Mouse (Mus musculus): ENCODE results near the gene Cabin1.

The Cabin1 gene

DNA sequence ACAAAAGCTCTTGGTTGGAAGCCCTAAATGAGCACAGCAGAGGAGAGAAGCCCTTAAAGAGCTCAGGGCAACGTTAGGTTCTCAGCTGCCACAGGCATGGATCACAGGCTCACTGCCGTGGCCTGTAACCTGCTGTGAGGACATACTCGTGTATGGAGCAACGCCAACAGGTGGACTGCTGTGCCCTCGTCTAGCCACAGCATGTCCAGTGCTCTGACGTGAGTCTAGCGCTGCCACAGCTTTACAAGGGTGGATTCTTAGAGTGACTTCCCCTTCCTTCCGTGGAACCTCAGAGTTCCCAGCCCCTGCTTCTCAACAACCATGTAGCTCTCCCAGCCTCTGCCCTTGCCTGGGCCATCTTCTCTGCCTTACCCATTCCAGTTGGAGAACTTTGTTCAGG is 88.5 kb downstream of the Cabin1 start:
- CTCF ChIA-PET, result no interaction called here

DNA sequence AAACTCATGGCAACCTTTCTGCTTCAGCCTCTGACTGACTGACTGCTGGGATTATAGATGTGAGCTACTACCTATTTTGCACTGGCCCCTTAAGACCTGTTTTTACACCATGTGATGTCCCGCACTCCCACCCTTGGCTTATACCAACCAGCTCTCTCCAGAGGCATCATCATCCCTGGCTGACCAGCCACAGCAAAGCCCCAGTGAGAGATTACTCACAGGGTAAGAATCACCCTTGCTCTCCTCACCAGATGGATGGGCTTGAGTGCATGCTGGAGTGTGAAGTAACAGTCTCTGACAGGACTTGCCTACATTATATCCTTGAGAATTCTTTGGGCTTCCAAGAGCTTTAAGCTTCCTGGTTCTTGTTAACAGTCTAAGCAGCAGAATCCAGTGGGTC is 94.2 kb downstream of the Cabin1 start:
- CTCF ChIA-PET, result interaction anchor here (0.6 kb wide), 1 partner anchor 193 kb away, joined by 3 read pairs; no protein-coding TSS in a partner anchor

DNA sequence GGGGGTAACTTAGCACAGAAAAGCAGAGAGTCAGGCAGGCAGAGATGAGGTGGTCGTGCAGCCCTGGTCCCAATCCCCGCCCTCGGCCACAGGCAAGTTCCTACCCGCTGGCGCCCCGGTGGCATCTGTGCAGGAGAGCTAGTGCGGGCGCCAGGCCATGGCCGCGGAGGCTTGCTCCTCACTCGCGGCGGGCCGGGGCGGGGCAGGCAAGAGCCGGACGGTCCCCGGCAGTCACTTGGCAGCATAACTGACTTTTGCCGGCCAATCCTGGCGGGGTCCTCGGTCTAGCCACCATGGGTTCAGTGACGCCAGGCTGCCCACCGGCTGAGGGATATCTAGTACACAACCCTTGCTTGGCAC is 96.2 kb downstream of the Cabin1 start:
- CTCF ChIA-PET, result no interaction called here

DNA sequence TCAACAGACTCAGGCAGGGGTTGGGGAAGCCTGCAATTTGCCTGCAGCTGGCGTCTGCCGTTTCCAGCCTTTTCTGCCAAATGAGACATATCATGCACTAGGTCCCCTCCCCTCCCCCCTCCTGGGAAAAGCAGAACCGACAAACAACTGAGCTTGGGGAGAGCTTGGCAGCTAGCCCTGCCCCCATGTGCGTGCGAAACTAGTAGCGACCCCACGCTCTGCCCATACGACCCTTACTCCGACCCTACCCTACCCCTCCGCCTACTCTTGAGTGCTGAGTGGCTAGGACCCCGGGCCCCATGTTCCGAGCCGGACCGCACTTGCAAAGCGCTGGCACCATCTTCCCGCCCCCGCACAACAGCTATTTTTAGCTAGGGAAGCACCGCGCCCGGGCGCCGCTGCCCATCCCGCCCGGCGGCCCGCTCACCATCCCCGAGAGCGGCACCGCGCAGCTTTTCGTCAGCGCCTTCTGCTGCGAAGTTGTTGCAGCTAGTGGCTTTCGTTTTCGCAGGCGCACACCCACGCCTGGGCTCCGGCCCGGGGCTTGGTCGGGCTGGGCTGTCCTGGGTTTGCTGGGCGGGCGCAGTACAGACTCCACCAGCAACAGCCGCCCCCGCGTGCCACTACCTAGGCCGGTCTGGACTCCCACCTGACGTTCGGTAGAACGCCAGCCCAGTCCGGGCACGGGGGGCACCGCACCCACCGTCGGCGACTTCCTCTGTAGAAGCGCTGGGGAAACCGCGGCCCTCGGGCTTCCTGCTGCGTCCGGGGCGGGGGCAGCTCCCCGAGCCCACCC is 96.8 kb downstream of the Cabin1 start:
- CTCF ChIA-PET, result no interaction called here

DNA sequence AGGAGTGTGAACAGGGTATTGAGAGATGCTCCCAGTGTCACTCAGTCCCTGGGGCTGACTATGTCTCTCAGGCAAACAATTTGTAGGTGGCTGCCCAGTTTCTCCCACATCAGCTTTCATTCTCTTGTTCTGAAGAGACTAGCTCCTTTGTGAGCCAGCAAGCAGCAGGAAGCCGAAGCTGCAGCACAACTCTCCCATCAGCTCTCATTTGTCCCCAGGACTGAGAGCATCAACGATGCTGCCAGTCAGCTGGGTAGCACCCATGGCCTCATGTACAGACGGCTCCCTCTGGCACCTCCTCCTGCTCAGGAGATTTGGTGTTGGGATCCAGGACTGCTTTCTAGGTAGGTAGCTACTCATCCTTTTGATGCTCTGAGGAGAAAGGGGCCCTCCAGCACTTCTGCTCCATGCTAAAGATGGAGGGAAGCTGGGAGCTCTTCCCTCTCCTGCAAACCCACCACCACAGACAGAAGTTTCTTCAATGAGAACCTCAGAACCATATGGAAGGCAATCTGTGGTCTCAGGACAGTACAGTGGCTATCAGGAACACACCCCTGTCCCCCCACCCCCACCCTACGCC is 97.6 kb downstream of the Cabin1 start:
- CTCF ChIA-PET, result interaction anchor here (0.7 to 1.0 kb wide), 2 partner anchors 34 to 44 kb away, joined by 7 to 26 read pairs; no protein-coding TSS in a partner anchor

DNA sequence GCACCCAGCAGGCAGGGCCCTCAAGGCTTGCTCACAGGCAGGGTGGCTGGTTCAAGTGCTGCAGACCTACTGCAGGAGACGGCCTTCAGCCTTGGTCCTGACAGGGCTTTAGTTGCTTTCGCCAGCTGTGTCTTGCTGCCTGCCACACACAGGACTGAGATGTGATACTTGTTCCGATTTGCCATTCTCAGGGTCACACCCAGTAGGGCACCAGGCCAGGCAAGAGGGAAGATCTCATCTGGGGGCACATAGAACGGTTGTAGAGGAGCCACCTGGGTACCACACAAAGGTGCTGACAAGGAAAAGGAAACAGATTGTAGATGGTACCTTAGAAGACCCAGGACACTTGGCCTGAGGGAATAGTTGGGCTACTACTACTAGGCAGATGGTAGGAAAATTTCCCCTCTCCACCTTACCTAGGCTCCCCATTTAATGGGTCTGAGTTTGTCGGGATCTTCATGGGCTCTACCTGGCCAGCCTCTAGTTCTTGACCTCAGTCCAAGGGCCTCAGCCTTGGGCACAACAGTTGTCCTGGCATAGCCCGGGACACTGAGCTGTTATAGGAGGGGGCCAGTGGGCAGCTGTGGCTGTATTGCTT is 99.4 kb downstream of the Cabin1 start:
- CTCF ChIA-PET, result no interaction called here

DNA sequence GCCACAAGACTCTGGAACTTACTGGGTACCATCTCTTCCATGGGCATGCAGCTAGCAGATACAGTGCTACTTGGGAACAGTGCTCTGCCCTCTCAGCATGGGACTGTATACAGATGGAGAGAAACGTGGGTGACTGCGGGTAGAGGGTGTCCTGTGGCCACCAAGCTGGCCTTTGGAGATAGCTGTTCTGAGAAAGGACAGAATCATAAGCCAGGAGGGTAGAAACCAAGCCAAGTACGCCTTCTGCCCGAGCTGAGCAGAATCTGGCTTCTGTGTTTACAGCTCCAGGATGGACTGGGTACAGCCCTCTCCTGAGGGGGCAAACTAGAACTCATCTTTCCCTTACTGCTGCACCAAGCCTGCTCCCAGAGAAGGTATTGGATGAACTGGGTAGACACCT is 101.6 kb downstream of the Cabin1 start:
- CTCF ChIA-PET, result no interaction called here

DNA sequence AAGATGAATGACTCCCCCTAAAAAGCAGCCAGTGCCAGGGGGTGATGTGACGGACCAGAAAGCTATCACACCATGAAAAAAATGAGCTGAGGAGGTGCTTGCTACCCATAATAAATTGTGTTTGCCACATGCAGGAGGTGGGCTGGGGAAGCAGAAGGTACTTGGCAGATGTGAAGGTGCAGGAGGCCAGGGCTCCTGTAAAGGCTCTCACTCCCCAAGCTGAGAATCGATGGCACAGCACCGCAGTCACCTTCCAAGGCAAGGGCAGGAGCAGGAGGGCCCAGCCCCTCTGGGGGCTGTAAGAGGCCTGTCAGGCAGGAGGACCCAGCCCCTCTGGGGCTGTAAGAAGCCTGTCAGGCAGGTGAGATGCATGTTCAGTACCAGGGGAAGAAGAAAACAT is 102.3 kb downstream of the Cabin1 start:
- CTCF ChIA-PET, result interaction anchor here (0.5 kb wide), 1 partner anchor 417 kb away, joined by 3 read pairs; no protein-coding TSS in a partner anchor

DNA sequence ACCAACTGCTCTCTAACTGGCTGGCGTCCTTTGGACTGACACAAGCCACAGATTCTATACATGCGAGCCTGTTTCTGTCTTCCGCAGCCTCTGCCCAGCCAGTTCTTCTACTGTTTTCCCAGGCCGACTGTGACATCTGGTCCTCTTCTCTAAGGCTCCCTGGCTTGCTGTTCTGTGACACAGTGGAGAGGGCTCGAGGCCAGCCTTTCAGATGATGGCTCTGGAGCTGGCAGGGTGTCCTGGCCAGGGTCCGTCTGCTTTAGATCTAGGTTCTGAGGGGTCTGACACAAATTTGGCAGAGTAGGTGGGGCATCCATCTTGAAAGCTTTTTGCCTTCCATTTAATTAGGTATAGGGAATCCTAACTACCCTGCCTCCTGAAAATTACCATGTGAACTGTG is 102.8 kb downstream of the Cabin1 start:
- CTCF ChIA-PET, result interaction anchor here (0.5 kb wide), 1 partner anchor 417 kb away, joined by 3 read pairs; no protein-coding TSS in a partner anchor

DNA sequence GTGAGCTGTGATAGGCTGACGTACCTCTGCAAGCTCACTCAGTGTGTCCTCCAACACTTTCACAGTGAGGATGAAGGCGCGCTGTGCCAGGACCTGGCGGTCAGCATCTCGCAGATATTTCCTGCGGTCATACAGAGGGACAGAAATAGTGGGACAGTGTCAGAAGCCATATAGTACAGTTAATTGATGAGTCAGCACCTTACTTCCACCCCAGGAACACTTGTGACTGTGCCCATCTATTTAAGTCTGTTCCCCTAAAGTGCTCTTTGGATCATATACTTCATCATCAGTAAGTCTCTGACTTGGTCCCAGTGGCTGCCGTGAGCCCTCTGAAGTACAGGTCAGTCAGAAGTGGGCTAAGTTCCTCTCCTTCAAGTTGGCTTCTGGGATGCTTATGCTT is 106.4 kb downstream of the Cabin1 start:
- CTCF ChIA-PET, result no interaction called here

DNA sequence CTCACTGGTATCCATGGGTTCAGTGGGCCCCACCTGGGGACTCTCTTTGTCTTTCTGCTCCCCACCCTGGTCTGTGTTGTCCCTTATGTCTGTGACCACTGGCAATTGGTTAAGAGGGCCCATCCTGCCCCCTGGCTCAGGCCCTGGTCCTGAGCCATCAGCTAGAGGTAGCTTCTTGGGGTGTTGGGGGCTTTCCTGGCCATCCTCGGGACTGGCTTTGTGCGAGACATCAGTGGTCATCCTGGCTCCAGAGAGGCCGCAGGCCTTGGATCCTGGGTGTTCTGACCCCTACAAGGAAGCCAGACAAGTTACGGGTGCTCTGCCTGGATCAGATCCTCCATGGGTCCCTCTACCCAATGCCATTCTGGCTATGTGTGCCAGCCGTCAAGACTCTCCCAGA is 107.0 kb downstream of the Cabin1 start:
- CTCF ChIA-PET, result interaction anchor here (0.6 kb wide), 1 partner anchor 269 kb away, joined by 3 read pairs; no protein-coding TSS in a partner anchor

DNA sequence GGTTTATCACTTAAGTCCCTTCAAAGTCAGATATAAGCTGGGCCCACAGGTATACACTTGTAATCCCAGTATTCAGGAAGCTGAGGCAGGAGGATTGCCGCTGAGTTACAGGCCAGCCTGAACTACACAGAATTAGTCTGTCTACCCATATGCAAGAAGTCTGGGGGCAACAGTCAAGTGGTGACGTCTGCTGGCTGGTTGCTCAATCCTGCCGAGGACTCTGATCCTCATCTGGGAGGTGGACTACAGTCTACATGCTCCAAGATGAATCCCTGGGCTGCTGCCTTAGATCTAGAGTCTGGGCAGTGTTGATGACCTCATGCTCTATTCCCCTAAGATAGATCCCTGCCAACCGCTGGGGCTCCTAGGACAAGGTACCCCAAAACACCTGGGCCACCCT is 110.1 kb downstream of the Cabin1 start:
- CTCF ChIA-PET, result no interaction called here

DNA sequence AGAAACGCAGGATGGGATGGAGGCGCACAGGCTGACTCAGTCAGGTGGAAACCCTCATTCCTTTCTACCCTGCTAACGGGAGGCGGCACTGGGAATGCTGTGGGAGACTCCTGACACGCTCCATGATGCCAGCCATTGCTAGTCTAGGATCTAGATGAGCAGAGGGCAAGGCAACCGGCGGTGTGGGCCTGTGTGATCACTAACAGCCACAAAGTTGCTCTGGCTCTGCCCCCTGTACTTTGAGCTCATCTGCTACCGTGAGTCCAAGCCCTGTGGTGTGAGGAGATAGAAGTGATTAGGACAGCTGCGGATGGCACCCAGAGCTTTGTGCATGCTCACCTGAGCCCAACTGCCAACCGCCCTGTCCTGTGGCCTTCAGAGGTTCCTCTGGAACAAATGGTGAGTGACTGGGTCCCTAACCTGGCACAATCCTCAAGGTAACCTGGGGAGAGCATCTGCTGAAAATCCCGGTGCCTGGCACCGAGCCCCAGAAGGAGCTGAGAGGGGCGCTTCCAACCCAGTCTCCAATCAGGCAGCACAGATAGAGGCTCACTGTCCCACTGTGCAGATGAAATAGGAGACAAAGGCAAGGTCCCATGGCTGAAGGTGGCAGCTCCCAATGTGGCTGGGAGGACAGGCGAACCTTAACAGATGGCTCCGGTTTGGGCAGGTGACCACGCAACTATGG is 112.6 kb downstream of the Cabin1 start:
- CTCF ChIA-PET, result no interaction called here

DNA sequence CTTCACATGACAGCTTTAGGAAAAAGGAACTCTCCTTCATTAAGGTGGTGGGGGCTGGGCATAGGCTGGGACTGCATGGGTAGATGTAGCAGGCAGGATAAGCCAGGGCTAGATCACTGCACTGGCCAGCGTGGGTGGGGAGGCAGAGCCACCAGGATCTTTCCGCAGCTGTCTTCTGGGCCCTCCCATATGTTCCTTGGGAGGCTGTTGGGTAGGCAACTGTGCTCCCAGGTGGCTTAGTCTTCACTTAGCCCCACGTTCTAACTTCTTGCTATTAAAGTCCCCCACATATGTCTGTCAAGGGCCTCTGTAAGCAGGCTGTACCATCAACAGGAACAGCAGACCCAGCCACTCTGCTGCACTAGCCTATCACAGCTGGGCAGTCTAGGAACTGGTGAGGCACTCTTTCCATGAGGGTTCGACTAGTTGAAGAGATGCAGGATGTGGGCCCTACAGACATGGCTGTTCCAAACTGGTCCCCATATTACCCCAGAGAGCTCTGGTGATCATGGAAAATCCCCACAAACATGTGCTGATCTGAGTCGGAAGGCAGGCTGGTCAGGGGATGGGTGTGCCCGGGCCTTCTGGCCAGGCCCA is 113.7 kb downstream of the Cabin1 start:
- CTCF ChIA-PET, result interaction anchor here (0.7 kb wide), 1 partner anchor 570 kb away, joined by 6 read pairs; no protein-coding TSS in a partner anchor

DNA sequence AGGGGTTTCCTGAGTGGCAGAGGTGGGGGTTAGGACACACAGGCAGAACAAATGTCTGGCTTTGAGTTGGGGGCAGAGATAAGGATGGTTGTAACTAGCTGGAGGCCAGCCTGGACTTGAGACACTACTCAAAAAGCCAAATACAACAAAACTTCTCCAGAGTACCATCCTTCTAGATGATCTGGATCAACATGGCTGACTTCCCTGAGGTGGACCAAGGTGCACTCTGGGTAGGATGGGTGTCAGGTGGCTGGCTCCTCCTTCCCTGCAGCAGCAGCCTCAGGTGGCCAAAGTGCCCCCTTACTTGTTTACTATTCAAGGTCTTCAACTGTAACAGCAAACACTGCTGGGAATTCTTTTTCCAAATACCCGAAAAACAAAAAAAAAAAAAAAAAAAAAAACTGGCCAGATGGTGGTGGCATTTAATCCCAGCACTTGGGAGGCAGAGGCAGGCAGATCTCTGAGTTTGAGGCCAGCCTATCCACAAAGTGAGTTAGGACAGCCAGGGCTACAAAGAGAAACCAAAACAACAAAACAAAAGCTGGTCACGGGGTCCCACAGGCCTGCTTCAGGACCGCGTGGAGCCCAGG is 114.6 kb downstream of the Cabin1 start:
- CTCF ChIA-PET, result interaction anchor here (0.7 kb wide), 1 partner anchor 569 kb away, joined by 6 read pairs; no protein-coding TSS in a partner anchor

DNA sequence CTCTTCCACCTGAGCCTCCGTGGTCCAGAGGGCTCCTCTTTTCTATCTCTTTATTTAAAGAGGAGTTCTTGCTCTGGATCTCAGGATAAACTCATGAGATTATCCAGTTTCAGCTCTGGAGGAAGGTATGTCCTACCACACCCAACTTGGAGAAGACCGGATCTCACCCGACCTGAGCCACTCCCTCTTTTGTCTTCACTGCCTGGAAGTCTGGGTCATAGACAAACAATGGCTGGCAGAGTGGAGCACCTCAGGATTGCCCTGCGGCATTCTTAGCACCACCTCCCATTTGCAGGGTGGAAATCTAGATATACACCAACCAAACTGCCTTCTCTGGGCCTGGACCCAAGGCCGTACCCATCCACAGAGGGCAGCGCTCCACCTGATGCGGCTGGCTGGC is 115.1 kb downstream of the Cabin1 start:
- CTCF ChIA-PET, result no interaction called here

DNA sequence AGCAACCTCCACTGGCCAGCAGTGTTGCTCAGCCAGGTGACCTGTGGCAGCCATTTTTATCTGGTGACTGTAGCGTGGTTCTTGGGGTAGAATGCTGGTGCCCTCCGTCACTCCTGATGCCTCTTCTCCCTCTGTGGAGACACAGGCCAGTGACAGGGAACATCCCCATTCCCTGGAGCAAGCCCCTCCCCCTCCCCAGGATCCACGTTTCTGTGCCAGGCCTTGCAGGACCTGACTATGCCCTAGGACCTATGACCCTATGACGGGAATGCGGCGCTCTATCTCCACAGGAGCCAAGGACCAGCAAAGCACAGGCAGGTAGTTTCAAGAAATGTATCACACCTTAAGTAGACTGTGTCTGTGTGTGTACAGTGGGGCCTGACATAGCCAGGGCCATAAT is 116.0 kb downstream of the Cabin1 start:
- CTCF ChIA-PET, result interaction anchor here (0.6 to 0.7 kb wide), 2 partner anchors 56 to 176 kb away, joined by 3 to 5 read pairs; no protein-coding TSS in a partner anchor

DNA sequence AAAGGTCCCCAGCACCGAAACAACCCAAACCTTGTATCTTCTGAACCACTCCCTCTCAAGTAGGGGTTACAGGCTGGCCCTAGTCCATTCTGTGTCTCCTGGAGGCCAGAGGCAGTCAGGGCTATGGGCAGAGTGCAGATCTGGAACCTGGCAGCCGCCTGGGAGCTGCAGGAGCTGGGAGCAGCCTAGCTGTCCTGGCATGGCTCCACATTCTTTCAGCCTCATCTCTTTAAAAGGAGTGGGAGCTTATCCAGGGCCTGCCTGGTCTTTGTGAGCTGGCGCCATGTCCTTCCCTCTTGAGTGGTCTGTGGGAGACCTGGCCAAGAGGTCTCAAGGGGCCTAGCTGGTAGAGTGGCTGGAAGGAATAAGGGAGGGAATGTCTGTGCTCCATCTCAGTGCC is 116.8 kb downstream of the Cabin1 start:
- CTCF ChIA-PET, result interaction anchor here (0.7 kb wide), 1 partner anchor 55 kb away, joined by 3 read pairs; no protein-coding TSS in a partner anchor

DNA sequence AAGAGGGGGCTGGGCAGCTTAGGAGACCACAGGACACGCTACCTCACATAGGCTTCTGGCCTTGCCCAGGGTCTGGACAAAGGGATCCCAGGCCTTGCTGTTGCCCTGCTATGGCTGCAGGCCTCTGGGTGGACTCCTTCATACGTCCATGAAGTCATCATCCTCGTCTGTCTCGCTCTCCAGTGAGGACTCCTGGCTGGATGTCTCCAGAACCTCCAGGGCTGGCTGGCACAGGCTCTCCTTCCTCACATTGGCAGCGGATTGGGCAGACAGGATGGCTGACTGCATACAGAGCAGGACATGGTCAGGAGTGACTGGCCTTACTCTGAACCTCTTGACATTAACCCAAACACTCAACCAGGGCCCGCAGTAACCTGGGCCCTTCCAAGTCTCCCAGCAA is 117.7 kb downstream of the Cabin1 start:
- CTCF ChIA-PET, result no interaction called here

DNA sequence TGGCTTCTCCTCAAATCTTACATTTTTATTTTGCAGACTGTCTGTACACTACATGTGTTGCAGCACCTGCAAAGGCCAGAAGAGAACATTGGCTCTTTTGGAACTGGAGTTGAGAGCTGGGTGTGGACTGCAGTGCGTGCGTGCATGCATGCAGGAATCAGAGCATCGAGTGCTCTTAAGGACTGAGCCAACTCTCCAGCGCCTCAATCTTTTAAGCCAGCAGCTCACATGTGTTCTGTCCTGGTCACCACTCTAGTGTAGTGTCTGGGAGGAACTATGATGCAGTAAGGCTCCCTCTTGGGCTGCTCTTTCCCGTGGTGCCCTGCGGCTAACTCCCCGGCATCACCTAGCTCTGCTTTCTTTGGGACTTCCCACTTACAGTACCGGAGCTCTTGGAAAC is 118.5 kb downstream of the Cabin1 start:
- CTCF ChIA-PET, result no interaction called here

DNA sequence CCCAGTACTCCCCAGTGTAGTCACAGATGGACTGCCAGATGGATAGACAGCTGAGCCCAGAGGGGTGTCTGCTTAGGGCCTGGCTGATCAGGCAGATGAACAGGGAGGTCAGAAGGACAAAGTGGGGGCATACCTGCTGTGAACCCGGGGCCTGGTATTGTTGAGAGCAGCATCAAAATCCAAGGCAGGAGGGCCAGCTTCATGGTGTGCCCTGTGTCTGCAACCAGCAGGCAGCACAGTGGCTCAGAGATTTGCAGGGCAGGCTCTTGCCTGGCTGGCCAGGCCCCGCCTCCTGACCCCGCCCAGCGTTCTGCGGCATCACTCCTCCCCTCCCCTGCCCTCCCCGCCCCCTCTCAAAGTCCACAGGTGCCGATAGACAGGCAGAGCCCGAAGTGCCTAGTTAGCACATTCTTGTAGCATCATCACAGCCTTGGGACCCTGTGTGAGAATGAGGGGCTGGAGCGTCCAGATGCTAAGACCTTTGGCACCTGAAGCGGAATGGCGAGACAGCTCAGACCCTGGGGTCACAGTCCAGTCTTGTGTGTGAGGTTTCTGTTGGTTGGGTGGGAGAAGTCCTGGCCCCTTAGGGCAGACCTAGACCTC is 120.3 kb downstream of the Cabin1 start, which contains the start of gene Susd2:
Gene Susd2, minus strand, starts transcription at position 268 of the 603 bp plus-strand sequence.
- CTCF ChIA-PET, result no interaction called here

Measured in spleen, embryonic (tissue).